Mouse (Mus musculus) liver, postnatal 0 days (tissue): ENCODE measurements at regions not wholly inside any gene's neighbourhood (a gene's known extent, or its start where the extent isn't known, plus 50 kb on each side); places are given as distances from the start of the nearest gene placed in this dataset.

Experiments used
- CTCF ChIP-seq: sonication (generic); IDR thresholded peaks from 2 replicates; pipeline ENCODE4 v1.5.1; 2016; ENCODE audit warnings: antibody characterized with exemption, low read depth
- EP300 ChIP-seq: IDR thresholded peaks from 2 replicates; pipeline ENCODE4 v1.6.1; 2016; ENCODE audit warnings: antibody characterized with exemption, low read depth, mild to moderate bottlenecking

DNA sequence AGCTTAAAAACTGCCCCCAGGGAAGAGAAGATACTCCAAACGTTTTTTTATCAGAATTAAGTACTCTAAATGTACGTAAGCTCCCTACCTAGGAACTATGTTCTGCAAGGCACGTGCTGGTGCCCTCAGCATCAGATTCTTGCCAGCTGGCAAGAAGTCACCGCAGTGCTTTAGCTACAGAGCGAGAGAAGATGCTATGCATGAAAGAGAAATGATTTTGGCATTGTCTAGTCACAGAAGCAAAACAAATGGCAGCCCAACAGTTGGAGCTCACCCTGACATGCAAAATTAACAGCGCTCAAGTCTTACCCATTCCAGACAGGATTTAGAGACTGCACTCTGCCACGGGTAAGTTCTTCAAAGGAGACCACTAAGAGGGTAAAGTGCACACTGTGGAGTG lies 311.5 kb downstream of the Glrx3 start:
- TF ChIP-seq EP300 (no peak), CTCF (no peak)
